Mouse (Mus musculus): Measurements from ENCODE around the gene Hoxa10. TPM values are rescaled to one million over a fixed set of nuclear protein-coding genes. Genes with fewer than 3 reads are reported as not detected.

The Hoxa10 gene
- total and polyA plus RNA-seq, 2 experiments: not detected

DNA sequence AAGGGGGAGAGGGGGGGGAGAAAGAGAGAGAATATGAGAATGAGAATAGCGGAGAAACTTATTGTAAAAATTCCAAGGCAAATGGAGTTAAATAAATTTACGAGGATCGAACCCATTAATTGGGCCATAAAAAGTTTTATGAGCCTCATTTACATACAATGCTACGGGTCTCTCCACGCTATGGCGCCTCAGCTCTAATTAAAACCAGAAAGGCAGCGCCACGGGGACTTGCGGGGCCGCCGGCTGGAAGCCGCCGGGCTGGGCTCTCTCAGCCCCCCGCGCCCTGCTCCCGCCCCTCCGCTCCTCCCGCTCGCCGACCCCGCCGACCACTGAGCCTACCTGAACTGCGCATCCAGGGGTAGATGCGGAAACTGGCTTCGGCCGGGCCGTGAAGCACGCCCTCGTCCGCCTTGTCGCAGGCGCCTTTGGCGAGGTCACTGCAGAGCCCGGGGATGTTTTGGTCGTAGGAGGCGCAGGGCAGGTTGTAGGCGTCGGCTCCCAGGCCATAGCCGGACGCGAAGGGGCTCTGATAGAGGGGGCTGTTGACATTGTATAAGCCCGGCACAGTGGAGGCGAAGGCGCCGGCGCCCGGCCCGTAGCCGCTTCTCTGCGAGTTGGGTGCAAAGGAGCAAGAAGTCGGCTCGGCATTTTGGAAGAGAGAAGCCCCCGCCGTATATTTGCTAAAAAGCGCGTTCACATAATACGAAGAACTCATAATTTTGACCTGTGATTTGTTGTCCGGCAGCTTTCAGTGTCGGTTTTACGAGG lies 23.8 kb downstream of the Hoxa10 start:
- Histone ChIP-seq H3K27me3 (ENCODE audit: control insufficient read depth, insufficient read depth, low read length) (peaks cover 53% of the 10 kb centered on the region), H3K27ac (replicated peaks; ENCODE audit: insufficient read depth, low read depth, low read length) (no peak overlapping the region), H3K36me3 (ENCODE audit: control insufficient read depth, insufficient read depth, low read length) (no peaks in the 10 kb centered on the region), H3K4me1 (ENCODE audit: control insufficient read depth, insufficient read depth, low read length) (peaks cover 3% of the 10 kb centered on the region; the same call in 1 of the 2 replicates), H3K4me3 (ENCODE audit: insufficient read depth, low read depth, low read length) (no peak overlapping the region; the same call in 1 of the 2 replicates), H3K9ac (ENCODE audit: low read depth, low read length) (no peak overlapping the region), H3K79me2 (ENCODE audit: control insufficient read depth, insufficient read depth, low read length) (no peaks in the 10 kb centered on the region)
- no peak for DNase-seq (ENCODE audit: extremely low read depth, low read depth, low spot score)
- WGBS: 6% methylated on average over 60 of the region's 60 CpGs
- TF ChIP-seq CTCF (IDR thresholded peaks at IDR 0.05; ENCODE audit: low read depth, low read length) (no peak), POLR2A (IDR thresholded peaks at IDR 0.05; ENCODE audit: extremely low read depth, insufficient read depth, low read length) (no peak)

DNA sequence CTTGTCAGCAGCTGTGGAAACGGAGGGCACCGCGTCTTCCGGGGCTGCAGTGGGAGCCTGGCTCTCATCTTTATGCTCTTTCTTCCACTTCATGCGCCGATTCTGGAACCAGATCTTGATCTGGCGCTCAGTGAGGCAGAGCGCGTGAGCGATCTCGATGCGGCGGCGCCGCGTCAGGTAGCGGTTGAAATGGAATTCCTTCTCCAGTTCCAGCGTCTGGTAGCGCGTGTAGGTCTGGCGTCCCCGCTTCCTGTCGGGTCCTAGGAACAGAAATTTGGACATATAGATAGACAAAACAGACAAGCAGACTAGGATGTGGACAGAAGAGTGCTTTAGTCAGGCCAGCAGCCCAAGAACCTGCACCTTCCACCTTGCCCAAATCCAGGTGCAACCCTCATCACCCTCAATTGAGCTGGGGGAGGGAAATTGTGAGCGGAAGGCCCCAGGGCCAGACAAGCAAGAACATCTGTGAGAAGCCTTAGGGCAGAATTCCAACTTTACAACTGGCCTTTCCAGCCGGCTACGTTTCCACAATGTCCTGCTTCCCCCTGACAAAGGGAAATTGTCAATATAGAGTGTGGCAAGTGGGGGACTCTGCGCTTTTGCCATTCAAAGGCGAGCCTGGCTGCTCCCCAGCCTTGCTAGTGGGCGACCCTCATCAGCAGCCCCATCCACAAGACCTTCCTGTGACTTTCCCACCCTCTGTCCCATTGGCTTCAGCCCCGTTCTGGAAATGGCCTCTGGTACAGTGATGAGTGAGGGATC lies 24.7 kb downstream of the Hoxa10 start:
- 10% methylated on average over 30 of the region's 30 CpGs for WGBS
- Histone ChIP-seq H3K4me3 (ENCODE audit: insufficient read depth, low read depth, low read length) (no peak overlapping the region), H3K27ac (replicated peaks; ENCODE audit: insufficient read depth, low read depth, low read length) (no peak overlapping the region)

DNA sequence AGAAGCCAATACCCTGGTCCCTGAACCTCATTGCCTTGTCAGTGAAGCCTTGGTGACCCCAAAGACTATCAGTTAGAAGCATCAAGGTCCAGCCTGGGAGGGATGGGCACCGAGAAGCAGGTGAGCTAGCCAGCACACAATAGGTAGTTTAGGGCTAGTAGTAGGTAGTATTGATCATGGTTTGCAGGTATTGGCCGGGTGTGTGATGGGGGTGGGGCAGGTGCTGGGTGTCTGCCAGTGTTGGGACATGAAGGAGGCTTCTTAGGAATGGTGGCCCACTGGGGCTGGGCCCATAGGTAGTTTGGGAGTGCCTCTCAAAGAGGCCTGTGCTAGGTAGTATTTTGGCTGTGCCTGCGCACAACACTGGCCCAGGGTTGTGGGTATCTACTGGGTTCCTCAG lies 25.6 kb downstream of the Hoxa10 start:
- Histone ChIP-seq H3K27me3 (ENCODE audit: control insufficient read depth, insufficient read depth, low read length) (peaks cover 56% of the 10 kb centered on the region), H3K9ac (ENCODE audit: low read depth, low read length) (no peak overlapping the region), H3K36me3 (ENCODE audit: control insufficient read depth, insufficient read depth, low read length) (no peaks in the 10 kb centered on the region), H3K79me2 (ENCODE audit: control insufficient read depth, insufficient read depth, low read length) (no peaks in the 10 kb centered on the region), H3K4me1 (ENCODE audit: control insufficient read depth, insufficient read depth, low read length) (no peaks in the 10 kb centered on the region), H3K4me3 (ENCODE audit: insufficient read depth, low read depth, low read length) (no peak overlapping the region), H3K27ac (replicated peaks; ENCODE audit: insufficient read depth, low read depth, low read length) (no peak overlapping the region)
- no peak for DNase-seq (ENCODE audit: extremely low read depth, low read depth, low spot score)
- no peak for TF ChIP-seq POLR2A (IDR thresholded peaks at IDR 0.05; ENCODE audit: extremely low read depth, insufficient read depth, low read length)
- no peak for TF ChIP-seq CTCF (IDR thresholded peaks at IDR 0.05; ENCODE audit: low read depth, low read length)
- 24% methylated on average over 3 of the region's 3 CpGs for WGBS

More for the DNA sequence above, 24.7 kb downstream of the Hoxa10 start:
- no peak overlapping the region for H3K9ac ChIP-seq (ENCODE audit: low read depth, low read length)
- H3K4me1 ChIP-seq (ENCODE audit: control insufficient read depth, insufficient read depth, low read length): no peaks in the 10 kb centered on the region
- no peak for DNase-seq (ENCODE audit: extremely low read depth, low read depth, low spot score)
- no peak for TF ChIP-seq POLR2A (IDR thresholded peaks at IDR 0.05; ENCODE audit: extremely low read depth, insufficient read depth, low read length)
- no peak for TF ChIP-seq CTCF (IDR thresholded peaks at IDR 0.05; ENCODE audit: low read depth, low read length)
- no peaks in the 10 kb centered on the region for H3K36me3 ChIP-seq (ENCODE audit: control insufficient read depth, insufficient read depth, low read length)
- H3K27me3 ChIP-seq (ENCODE audit: control insufficient read depth, insufficient read depth, low read length): peaks cover 59% of the 10 kb centered on the region
- no peaks in the 10 kb centered on the region for H3K79me2 ChIP-seq (ENCODE audit: control insufficient read depth, insufficient read depth, low read length)

DNA sequence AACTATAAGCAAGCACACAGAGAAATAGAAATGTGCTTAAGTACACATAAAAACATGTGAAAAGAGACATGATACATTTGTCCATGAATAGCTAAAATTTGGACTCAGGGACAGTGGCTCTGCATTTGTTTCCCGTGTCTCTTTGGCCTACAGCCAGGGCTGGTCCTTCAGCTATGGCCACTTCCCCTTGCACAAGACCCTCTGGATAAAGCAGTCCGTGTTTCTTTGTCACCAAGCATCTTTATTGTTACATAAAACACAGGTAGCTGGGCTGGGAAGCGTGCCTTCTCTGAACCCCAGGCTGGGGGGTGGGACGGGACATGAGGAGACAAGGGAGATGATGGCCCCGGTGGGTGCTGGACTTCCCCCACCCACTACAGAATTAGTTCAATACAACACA lies 26.4 kb downstream of the Hoxa10 start:
- H3K27ac ChIP-seq (replicated peaks; ENCODE audit: insufficient read depth, low read depth, low read length): no peak overlapping the region
- no peak for DNase-seq (ENCODE audit: extremely low read depth, low read depth, low spot score)
- no peaks in the 10 kb centered on the region for H3K36me3 ChIP-seq (ENCODE audit: control insufficient read depth, insufficient read depth, low read length)
- H3K79me2 ChIP-seq (ENCODE audit: control insufficient read depth, insufficient read depth, low read length): no peaks in the 10 kb centered on the region
- no peak overlapping the region for H3K4me3 ChIP-seq (ENCODE audit: insufficient read depth, low read depth, low read length)
- peaks cover 53% of the 10 kb centered on the region for H3K27me3 ChIP-seq (ENCODE audit: control insufficient read depth, insufficient read depth, low read length)
- TF ChIP-seq POLR2A (IDR thresholded peaks at IDR 0.05; ENCODE audit: extremely low read depth, insufficient read depth, low read length) (no peak), CTCF (IDR thresholded peaks at IDR 0.05; ENCODE audit: low read depth, low read length) (no peak)
- H3K4me1 ChIP-seq (ENCODE audit: control insufficient read depth, insufficient read depth, low read length): no peaks in the 10 kb centered on the region
- 25% methylated on average over 5 of the region's 5 CpGs for WGBS
- no peak overlapping the region for H3K9ac ChIP-seq (ENCODE audit: low read depth, low read length)

GRCm38 (mm10) chr6:52213119-52213986 lies 27.3 kb downstream of the Hoxa10 start, which contains the start of the genes Hoxa3 and Gm28308:
Gene Hoxa3 (minus strand): TSS chr6:52213336.
Gene Gm28308 (minus strand): TSS chr6:52213339.
- Histone ChIP-seq H3K27ac (replicated peaks; ENCODE audit: insufficient read depth, low read depth, low read length) (no peak within 1 kb of the TSS), H3K4me3 (ENCODE audit: insufficient read depth, low read depth, low read length) (peak within 1 kb of the TSS; percentile 34; the same call in 1 of the 2 replicates), H3K36me3 (ENCODE audit: control insufficient read depth, insufficient read depth, low read length) (no peaks in the 10 kb centered on the region), H3K9ac (ENCODE audit: low read depth, low read length) (no peak within 1 kb of the TSS), H3K79me2 (ENCODE audit: control insufficient read depth, insufficient read depth, low read length) (no peaks in the 10 kb centered on the region), H3K4me1 (ENCODE audit: control insufficient read depth, insufficient read depth, low read length) (no peaks in the 10 kb centered on the region), H3K27me3 (ENCODE audit: control insufficient read depth, insufficient read depth, low read length) (peaks cover 57% of the 10 kb centered on the region)
- no peak for DNase-seq (ENCODE audit: extremely low read depth, low read depth, low spot score)
- 7% methylated on average over 38 of the region's 38 CpGs for WGBS
- TF ChIP-seq CTCF (IDR thresholded peaks at IDR 0.05; ENCODE audit: low read depth, low read length) (no peak), POLR2A (IDR thresholded peaks at IDR 0.05; ENCODE audit: extremely low read depth, insufficient read depth, low read length) (no peak)
